Mouse (Mus musculus) CD8-positive naive resting alpha-beta T cell, adult 2 months (primary cell): ENCODE results near the gene Myo3b.

Source experiments
- DNase-seq, 2 experiments: peaks; one replicate each; pipeline ENCODE4 v3.0.0; 2022; ENCODE audit warnings: low read depth in 2 of 2, low spot score in 2 of 2

The Myo3b gene

DNA sequence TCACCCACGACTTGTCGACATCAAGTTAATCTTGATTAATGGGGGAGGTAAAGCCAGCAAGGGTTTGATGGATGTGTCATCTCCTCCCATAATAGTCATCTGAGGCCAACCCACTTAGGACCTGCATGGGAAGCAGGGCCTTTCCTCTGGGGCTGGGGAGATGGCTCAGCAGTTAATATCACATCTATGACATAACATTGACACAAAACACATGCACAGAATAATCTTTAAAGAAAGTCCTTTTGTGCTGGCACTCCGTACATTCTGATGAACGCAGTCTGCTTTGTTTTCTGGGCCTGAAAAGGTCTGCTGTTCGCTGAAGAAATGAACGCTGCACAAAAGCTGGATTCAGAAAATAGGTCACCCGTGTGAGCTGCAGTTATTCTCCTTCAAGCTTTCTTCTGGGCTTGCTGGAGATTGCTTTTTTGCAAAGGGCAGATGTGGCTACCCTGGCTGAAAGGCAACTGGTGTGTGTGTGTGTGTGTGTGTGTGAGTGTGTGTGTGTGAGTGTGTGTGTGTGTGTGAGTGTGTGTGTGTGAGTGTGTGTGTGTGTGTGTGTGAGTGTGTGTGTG, 26.9 kb downstream of the Myo3b start:
- DNase-seq: no peak

DNA sequence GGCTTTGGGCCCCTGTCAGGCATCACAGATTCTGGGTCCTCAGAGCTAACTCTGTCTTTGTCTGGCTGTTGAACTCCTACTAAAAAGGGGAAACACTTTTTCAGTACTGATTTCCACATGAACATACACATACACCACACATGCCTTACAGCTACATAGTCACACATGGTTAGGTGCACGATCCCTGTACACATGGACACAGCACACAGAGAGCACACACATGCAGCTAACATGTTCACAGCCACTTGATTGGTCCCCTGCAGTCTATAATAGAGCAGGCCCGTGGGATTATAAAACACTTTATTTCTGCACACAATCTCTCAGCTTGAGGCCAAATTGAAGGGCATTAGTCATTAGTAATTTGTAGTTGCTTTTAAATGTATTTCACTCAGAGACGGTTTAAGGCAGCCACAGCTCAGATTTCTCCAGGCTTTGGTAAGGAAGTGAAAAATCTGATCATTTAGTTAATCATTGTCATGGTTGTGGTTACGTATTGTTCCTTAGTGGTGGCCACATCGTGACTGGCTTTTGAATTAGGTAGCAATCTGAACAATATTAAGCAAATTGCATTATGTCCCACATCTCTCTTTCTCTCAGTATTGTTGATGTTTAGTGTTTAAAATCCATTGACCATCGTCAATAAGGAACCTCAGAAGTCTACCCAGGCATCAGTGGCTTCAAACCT, 27.6 kb downstream of the Myo3b start:
- DNase-seq: no peak

- no peak for DNase-seq
Observed at GRCm38 (mm10) chr2:70069861-70070260, 30.9 kb downstream of the Myo3b start.

DNA sequence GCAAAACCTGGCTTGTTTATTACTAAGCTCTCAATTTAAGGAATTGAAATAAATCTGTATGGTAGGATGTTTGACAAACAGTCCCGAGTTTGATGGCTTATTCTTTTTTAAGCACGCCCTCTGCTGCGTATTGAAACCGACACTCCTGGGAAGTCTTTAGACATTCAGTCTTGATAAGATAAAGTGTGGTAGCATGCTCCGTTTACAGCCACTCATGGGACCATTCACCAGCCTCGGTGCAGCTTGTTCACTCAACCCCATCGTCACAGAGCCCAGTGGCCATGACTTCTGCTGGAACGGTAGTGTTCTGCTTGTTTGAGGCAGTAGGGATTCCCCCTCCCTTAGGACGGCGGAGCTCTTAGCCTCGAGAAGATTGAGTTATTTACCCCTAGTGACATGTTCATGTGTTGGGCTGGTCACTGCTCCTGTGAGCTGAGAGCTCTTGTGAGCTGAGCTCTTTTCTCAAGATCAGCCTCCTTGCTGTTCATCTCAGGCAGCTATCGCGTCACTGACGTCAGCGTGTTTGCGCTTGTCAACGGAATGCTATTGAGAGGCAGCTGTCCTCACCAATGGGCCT, 44.6 kb downstream of the Myo3b start:
- no peak for DNase-seq

DNA sequence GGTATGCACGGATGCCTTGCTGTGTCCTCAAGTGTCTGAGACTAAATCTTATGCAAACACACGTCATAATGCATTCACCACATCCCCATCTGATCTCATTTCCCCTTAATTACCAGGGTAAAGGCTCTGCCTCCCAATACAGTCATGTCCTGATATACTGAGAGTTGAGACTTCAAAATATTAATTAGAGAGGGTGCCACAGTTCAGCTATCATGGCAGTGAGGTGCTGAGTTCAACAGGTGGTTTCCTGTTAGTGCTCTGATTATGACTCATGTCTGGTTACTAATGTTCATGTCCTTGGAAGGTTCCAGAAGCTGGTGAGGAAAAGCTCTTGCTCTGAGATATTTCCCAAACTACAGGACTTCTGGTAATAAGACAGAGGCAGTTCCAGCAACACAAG, 52.3 kb downstream of the Myo3b start:
- DNase-seq: peak in 1 of 2 experiments; percentile 12

- DNase-seq: peak in 1 of 2 experiments; percentile 21
Observed at GRCm38 (mm10) chr2:70091801-70092522, 53.0 kb downstream of the Myo3b start.

- no peak for DNase-seq
Observed at GRCm38 (mm10) chr2:70092665-70093064, 53.7 kb downstream of the Myo3b start.

DNA sequence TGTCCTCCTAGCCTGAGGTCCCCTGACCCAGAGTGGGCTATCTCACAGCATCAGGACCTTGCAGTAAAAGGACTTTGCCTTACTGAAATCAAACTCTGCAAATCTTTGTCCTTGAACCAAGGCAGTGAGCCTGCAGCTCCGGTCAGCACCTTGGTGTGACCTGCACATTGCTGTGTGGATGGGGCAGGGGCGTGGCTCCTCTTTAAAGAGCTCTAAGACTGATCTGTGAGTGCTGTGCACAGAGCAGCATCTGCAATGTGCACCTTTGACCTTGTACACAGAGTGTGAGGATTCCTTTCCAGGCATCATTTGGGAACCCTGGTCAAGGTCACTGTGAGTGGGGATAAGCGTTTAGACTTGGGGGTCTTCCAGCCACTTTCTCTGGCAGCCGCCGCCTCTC, 55.5 kb downstream of the Myo3b start:
- DNase-seq: no peak

GRCm38 (mm10) chr2:70097229-70098095, 58.5 kb downstream of the Myo3b start:
- no peak for DNase-seq

GRCm38 (mm10) chr2:70099459-70099858, 60.5 kb downstream of the Myo3b start:
- no peak for DNase-seq

- DNase-seq: no peak
Observed at GRCm38 (mm10) chr2:70105286-70106030, 66.5 kb downstream of the Myo3b start.

DNA sequence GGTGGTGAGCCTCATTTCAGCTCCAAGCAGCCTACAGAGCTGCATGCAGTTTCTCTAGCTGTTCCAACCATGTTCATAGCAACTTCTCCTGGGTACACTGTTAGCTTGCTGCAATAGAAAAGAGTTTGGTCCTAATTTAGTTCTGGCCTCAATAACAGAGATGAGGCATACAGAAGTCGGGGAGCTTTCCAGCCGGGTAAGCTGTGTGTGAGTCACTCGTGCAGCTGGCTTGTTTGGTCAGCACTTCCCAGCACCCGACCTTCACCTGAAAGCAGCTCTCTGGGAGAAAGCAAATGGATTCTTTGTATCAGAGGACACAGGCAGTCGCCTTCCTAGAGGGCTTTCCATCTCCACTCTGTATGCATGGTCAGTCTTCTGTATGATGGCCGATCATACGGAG, 70.1 kb downstream of the Myo3b start:
- DNase-seq: no peak

DNA sequence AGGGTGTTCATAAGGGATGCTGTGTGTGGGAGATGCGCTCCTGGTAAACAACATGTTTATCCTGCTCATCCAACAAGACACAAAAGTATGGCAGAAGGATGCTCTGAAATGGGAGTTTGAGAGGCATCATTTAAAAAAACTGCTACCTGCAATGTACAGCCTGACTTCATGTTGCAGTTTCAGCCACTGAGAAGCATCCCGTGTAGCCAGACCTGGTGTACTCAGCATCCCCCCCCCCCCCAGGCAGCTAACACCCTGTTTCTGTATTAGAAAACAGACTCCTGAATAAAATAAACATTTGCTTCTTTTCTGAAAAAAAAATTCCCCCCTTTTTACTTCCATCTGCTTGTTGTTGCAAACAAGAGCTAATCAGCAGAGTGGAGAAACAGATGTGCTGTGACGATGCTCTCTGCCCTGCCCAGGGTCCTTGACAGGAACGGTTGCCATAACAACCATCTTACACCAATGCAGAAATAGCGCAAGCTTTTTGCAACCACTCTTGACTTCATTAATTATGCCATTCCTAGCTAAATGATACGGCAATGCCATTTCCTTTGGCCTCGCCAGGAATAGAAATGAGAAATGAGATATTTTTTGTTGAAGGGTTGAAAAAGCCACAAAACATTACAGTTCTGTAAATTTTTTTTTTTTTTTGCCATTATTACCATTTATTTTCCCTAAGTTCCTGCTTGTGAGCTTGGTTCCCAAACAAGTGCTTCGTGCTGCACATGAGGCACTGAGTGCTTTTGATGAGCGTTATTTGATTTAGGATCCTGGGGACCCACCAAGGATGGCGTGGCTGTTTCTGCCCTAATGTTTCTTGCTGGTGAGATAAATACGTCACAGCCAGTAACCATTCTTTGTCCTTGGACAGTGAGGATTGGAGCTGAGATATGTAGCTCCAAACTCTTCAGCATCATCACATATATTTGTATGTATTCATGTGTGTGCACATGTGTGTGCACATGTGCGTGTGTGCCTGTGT, 75.2 kb downstream of the Myo3b start:
- no peak for DNase-seq

- DNase-seq: no peak
Observed at GRCm38 (mm10) chr2:70118376-70119264, 79.7 kb downstream of the Myo3b start.

DNA sequence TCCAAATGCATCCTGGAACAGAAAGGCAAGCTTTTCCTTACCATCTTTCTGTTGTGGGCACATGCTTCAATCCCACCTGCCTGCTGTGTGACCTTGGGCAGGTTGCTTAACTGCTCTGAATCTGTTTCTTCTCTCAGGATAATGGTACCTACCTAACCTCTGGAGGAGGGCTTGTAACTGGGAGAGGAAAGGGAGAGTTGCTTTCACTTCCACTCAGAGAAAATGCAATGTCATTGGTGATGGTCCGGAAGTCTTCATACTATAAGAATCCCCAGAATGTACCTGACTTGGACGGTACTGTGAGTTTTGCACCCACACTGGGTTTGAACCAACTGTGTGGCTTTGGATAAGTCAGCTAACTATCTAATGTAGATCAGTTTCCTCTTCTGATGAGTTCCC, 80.3 kb downstream of the Myo3b start:
- no peak for DNase-seq

DNA sequence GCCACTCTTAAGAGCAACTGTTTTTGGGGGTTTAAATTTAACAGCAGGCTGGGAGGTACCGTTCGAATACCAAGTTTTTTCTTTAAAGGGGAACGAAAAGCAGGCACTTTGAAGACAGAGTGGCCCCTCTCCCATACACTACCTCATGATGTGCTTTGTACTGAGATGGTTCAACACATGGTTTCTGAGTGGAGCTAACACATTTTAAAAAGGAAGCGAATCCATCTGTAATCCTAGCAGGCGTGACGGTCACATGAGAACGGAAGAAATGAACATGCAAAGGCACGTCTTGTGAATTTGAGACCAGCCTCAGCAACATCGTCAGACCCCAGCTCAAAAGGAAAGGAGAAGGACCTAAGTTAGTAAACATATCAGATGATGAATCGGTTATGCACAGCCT, 87.4 kb downstream of the Myo3b start:
- DNase-seq: no peak

DNA sequence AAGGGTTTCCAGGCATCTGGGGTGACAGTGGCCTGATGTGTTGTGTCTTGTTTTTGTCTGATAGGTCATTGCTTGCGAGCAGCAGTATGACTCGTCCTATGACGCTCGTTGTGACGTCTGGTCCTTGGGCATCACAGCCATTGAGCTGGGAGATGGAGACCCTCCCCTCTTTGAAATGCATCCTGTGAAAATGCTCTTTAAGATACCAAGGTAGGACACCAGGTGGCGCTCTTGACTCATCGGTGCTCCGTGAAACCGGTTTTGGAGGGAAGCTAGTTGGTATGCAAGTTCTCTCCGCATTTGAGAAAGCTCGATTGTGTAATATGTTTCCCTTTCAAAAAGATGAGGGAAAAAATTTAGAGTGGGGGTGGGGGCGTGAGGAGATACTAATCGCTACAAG, 87.9 kb downstream of the Myo3b start:
- peak; percentile 38 to 62 for DNase-seq
